Mouse (Mus musculus) left cerebral cortex, adult 18-20 months (tissue): Measurements from ENCODE around the gene Krtap15. TPM values are rescaled to one million over a fixed set of nuclear protein-coding genes. Genes with fewer than 3 reads are reported as not detected.

Source experiments
- DNase-seq, 2 experiments: peaks; one replicate each; pipeline ENCODE4 v3.0.0; 2021 to 2022; ENCODE audit warnings: low spot score in 2 of 2, mixed read lengths in 1 of 2
- long read RNA-seq, 2 experiments: library from polyadenylated mRNA; stranded (forward); transcript quantifications; one replicate each; pipeline ENCODE4 v2.0.0; 2021
- total RNA-seq, 2 experiments: library from RNA; stranded (reverse); gene quantifications; 2 replicates each; pipeline ENCODE4 v1.2.3; 2021

Gene Krtap15
- total RNA-seq, result not detected
- long read RNA-seq, experiment 1, result 0 reads
- long read RNA-seq, experiment 2, result 0 reads

DNA sequence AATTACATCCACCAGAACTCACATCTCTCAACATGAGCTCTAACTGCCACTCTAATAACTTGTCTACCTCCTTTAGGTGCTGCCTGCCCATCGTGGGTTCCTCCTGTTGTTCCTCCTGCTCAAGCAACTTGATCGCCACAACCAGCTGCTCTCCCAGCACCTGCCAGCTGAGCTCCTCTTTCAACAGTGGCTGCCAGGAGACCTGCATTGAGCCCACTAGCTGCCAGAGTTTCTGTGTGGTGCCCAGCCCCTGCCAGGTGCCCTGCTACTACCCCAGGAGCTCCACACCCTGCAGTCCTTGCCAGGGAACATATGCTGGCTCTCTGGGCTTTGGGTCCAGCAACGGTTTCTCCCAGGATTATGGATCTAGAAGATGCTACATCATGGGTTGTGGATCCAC, at the start of gene Krtap15:
Gene Krtap15, plus strand, starts transcription at position 150 of the 400 bp plus-strand sequence.
- DNase-seq, result no peak

DNA sequence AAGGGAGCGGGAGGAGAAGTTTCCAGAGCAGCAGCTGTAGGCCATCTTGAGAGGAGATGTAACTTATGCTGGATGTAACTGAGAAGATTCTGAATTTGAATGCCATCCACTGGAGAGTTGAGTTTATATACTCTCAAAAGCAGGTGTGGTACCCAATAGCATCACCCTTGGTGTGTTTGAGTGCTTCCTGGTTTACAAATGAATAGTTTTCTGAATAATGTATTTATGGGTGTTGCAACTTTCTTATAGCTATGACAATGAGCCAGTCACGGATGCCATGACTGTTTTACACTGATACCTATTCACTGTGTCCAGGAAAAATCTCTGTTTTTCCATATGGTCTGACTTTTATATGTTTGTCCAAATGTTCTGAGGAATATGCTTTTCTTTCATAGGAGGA, 45.9 kb upstream of the Krtap15 start, which contains the start of gene 2310057N15Rik:
Gene 2310057N15Rik, minus strand, starts transcription at position 101 of the 400 bp plus-strand sequence.
- no peak for DNase-seq

DNA sequence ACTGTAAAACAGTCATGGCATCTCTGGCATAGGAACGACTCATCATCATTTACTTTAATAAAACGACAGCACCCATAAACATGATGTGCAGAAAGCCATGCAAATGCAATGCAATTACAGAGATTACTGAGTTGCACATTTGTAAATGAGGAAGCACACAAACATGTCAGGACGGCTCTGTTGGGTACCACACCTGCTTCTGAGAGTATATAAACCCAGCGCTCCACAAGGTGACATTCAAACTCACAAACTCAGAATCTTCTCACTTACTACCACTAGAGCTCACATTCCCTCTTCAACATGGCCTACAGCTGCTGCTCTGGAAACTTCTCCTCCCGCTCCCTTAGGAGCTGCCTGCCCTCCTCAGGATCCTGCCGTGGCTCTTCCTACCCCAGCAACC, 42.4 kb upstream of the Krtap15 start, which contains the start of gene Gm5965:
Gene Gm5965, plus strand, starts transcription at position 301 of the 400 bp plus-strand sequence.
- no peak for DNase-seq

DNA sequence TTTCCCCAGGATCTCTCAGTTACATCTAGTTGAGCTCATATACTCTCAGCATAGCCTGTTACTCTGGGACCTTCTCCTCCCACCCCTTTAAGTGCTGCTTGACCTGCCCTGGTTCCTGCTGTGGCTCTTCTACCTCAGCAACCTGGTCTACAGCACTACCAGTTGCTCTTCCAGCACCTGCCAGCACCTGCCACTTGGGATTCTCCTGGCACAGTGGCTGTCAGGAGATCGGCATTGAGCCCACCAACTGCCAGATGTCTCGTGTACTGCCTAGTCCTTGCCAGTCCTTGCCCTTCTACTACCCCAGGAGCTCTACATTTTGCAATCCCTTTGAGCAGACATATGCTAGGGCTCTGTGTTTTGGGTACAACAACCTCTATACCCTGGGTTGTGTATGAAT, 33.2 kb upstream of the Krtap15 start:
- DNase-seq, result no peak

DNA sequence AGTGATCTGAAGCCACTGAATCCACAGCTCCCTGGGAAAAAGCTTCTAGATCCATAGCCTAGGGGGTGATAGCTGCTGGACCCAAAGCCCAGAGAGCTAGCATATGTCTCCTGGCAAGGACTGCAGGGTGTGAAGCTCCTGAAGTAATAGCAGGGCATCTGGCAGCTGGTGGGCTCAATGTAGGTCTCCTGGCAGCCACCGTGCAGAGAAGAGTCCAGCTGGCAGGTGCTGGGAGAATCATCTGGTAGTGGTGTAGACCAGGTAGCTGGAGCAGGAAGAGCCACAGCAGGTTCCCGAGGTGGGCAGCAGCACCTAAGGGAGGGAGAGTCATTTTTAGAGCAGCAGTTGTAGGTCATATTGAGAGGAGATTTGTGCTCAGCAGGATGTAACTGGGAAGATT, 8.2 kb upstream of the Krtap15 start, which contains the start of gene Gm20741:
Gene Gm20741, minus strand, starts transcription at position 394 of the 400 bp plus-strand sequence.
- no peak for DNase-seq

DNA sequence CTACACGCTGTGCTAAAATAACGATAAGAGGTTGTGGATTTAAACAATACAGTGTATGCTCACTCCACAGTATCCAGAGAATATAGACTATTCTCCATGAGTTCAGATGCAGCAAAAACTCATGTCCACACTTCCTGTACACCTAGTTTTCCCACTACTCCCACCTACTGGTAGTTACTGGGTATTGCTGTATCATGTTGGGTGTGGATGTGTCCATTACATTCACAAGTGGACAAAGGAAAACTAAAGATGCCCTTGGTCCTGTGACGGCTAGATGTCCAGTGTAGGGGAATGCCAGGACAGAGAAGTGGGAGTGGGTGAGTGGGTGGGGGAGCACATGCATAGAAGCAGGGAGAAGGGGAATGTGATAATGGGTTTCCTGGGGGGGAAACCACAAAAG, 3.7 kb downstream of the Krtap15 start:
- DNase-seq, result peak in 1 of 2 experiments; percentile 5

DNA sequence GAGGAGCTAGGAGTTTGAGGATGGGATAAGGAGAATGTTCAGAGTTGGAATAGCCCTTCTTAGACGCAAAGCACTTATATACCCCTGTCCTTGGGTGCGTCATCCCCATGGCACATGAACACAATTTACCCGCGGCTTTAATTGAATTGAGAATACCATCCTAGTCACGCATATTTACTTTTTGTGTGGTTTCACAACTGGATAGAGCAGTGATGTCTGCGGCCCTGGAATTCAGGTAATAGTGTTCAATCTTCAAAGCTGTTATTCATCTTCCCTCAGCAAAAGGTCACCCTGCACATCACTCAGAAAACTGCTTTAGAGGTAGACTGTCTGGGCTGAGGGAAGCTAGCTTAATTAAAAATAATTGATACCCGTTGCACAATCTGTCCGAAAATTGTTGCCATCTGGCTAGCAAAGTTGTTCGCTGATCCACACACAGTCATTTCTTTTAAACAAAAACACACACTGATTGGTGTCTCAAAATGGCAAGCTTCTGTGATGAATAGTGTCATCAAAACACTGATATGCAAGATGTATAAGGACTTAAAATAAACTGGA, 6.2 kb downstream of the Krtap15 start, which contains the start of gene Krtap14:
Gene Krtap14, minus strand, starts transcription at position 51 of the 558 bp plus-strand sequence.
- DNase-seq, result no peak

DNA sequence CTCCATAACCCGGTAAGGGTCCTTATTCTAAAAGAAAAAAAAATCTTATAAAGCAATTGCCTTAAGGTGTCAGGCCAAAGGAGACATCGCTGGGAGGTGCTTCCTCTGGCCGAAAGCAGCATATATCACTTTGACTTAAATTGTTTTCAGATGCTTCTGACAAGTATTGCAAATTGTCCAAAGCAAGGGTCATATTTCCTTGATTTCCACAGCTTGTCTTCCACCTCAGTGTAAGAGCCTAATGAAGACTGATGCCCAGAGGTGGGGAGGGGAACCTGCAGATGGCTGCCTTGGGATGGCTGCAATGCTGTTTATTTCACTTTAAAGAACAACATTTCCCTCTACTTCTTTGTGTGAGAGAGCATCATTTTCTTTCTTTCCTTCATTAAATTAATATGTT, 7.0 kb downstream of the Krtap15 start:
- no peak for DNase-seq

DNA sequence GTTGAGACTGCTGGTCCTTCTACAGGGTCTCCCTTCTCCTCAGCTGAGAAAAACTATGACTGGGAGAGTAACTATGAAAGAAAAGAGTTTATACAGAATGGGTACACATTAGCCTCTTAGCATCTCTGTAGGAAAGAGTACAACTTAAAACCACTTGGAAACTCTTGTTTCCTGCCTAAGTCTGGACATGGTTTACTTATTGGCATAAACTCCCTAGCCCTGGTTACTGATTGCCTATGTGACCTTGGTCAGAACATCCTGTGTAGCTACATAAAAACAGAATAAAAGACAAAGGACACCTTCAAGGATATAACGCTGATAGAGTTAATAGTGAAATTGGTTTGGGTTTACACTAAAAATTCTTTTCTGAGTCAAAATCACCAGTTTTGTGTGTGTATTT, 27.3 kb downstream of the Krtap15 start:
- no peak for DNase-seq

DNA sequence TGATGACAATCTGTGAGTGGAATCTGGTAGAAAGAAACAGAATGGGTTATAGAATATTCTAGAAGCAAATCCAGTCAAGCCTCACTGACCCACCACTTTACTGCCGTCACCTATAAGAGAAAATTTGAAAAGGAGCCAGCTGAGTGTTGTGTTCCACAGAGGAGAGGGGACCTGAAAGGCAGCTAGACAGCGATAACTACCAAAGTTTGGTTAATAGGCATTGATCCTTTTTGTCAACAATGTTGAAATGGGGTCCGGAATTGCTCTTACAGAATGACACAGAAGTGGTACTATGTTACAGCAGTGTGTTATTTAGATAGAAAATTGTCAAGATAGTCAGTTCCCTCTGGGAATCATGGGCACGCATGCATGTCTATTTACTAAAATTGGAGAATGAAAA, 28.5 kb downstream of the Krtap15 start:
- DNase-seq, result no peak

DNA sequence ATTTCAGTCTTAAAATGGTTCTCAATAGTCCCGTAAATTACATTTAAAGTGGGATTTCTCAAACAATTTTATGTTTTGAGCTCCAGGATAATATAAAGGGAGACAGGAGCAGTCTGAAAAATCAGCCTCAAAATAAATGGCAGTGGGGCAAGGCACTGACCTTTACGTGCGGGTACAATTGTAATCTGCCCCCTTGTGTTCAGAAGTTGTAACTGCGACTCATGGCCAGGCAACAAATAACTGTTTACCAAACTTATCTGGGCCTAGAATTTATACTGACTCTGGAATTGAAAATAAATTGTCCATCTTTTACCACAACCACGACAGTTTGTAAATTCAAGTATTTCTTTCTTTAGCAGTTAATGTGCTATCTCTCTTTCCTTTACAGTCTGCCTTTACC, 31.4 kb downstream of the Krtap15 start:
- DNase-seq, result no peak

DNA sequence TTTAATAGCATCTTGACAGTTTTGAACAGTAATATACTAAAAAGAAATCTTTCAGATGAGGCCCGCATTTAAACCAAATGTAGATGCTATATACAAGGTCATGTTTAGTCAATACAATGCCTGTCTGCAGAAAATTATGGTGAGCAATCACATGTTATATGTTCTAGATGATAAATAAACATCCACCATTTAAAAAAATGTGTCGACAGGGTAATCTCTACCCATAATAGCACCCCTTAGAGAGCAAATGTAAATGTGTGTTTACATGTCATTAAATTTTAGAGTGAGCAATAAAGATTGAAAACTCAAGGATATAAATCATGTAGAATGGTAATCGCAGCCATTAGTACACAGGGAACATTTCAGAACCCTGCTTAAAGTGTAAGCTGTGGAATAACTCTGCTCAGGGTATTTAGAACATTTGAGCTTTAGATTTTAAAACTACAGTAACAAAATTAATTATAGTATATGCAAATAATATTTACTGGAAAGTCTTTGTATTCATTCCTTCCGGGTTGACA, 44.9 kb downstream of the Krtap15 start:
- no peak for DNase-seq

DNA sequence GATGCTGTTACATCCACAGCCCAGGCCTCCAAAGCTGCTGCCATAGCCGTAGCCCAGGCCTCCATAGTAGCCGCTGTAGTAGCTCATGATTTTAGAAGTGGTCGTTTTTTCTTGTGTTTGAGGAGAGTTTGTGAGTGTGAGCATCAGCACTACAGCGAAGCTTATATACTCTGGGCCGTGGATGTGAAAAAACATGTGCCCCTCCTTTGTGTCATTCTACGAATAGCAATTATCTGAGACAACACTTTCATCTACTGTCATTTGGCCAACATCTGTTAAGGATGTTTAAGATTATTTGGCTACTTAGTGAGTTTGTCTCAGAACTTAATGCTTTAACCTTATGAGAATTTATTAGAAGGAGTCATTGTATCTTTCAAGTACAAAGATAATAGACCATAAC, 49.3 kb downstream of the Krtap15 start, which contains the start of gene Krtap19-1:
Gene Krtap19-1, minus strand, starts transcription at position 101 of the 400 bp plus-strand sequence.
- no peak for DNase-seq

DNA sequence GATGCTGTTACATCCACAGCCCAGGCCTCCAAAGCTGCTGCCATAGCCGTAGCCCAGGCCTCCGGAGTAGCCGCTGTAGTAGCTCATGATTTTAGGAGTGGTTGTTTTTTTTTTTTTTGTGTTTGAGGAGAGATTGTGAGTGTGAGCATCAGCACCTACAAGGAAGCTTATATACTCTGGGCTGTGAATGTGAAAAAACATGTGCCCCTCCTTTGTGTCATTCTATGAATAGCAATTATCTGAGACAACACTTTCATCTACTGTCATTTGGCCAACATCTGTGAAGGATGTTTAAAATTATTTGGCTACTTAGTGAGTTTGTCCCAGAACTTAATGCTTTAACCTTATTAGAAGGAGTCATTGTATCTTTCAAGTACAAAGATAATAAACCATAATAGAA, 54.2 kb downstream of the Krtap15 start, which contains the start of gene Krtap19-2:
Gene Krtap19-2, minus strand, starts transcription at position 101 of the 400 bp plus-strand sequence.
- DNase-seq, result no peak

DNA sequence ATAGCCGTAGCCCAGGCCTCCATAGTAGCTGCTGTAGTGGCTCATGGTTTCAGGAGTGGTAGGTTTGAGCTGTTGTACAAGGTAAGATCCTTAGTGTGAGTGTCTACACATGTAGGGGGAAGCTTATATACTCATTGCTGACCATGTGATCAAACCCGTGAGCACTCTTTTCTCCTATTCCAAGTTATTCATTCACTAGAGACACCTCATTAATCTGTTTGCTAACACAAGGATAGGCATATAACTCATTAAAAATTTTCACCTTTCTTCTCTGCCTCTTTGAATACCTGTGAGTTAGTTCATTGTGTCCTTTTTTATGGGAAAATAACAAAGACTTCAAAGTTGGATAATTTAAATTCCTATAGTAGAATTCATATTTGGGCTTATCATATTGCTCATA, 57.9 kb downstream of the Krtap15 start, which contains the start of gene Krtap19-3:
Gene Krtap19-3, minus strand, starts transcription at position 101 of the 400 bp plus-strand sequence.
- DNase-seq, result no peak

Other genes starting within 250 kb of the Krtap15 start
- gene Krtap24-1, start 207.9 kb upstream of the Krtap15 start, total RNA-seq, result not detected
- gene 2310079G19Rik, start 192.5 kb upstream of the Krtap15 start, total RNA-seq, result not detected
- gene Krtap26-1, start 172.4 kb upstream of the Krtap15 start, total RNA-seq, result not detected
- gene Krtap27-1, start 148.5 kb upstream of the Krtap15 start, total RNA-seq, result not detected
- gene 2310061N02Rik, start 112.3 kb upstream of the Krtap15 start, total RNA-seq, result not detected
- not detected for gene Krtap13-1, start 91.4 kb upstream of the Krtap15 start, total RNA-seq
- gene Krtap13, start 68.6 kb upstream of the Krtap15 start, total RNA-seq, result not detected
- gene 2310034C09Rik, start 61.4 kb upstream of the Krtap15 start, total RNA-seq, result not detected
- gene 2310057N15Rik, start 46.0 kb upstream of the Krtap15 start, total RNA-seq, result not detected
- gene Gm5965, start 42.3 kb upstream of the Krtap15 start, total RNA-seq, result not detected
- gene Gm20741, start 8.0 kb upstream of the Krtap15 start, total RNA-seq, result not detected
- gene Krtap14, start 5.9 kb downstream of the Krtap15 start, total RNA-seq, result not detected
- gene Krtap19-1, start 49.2 kb downstream of the Krtap15 start, total RNA-seq, result not detected
- not detected for gene Krtap19-2, start 54.1 kb downstream of the Krtap15 start, total RNA-seq
- gene Krtap19-3, start 57.8 kb downstream of the Krtap15 start, total RNA-seq, result not detected
- gene Krtap19-4, start 64.9 kb downstream of the Krtap15 start, total RNA-seq, result not detected
- gene Krtap19-5, start 76.2 kb downstream of the Krtap15 start, total RNA-seq, result not detected
- gene Krtap19-9b, start 112.0 kb downstream of the Krtap15 start, total RNA-seq, result not detected
- not detected for gene Krtap16-3, start 142.7 kb downstream of the Krtap15 start, total RNA-seq
- gene Krtap22-2, start 190.5 kb downstream of the Krtap15 start, total RNA-seq, result not detected
- gene Gm10229, start 195.1 kb downstream of the Krtap15 start, total RNA-seq, result not detected
- not detected for gene Krtap6-1, start 211.5 kb downstream of the Krtap15 start, total RNA-seq
- not detected for gene Gm10228, start 221.3 kb downstream of the Krtap15 start, total RNA-seq
- gene Krtap6-5, start 227.7 kb downstream of the Krtap15 start, total RNA-seq, result not detected
- not detected for gene 1110025L11Rik, start 243.8 kb downstream of the Krtap15 start, total RNA-seq